Mouse (Mus musculus): ENCODE measurements around the gene Pm20d2.
A peak's percentile ranks its signal among the peaks of the same experiment; 100 is the strongest.

Pm20d2 gene

GRCm38 (mm10) chr4:33189735-33190036, at the start of gene Pm20d2:
TSS of gene Pm20d2 (minus strand) at chr4:33189737.
- no peak for DNase-seq (ENCODE audit: low read depth, low spot score)

GRCm38 (mm10) chr4:33230881-33231280, 41.3 kb upstream of the Pm20d2 start:
- no peak for DNase-seq (ENCODE audit: low read depth, low spot score)

- DNase-seq (ENCODE audit: low read depth, low spot score) = no peak
Measured at GRCm38 (mm10) chr4:33229639-33230038, 40.1 kb upstream of the Pm20d2 start.

GRCm38 (mm10) chr4:33227164-33227563, 37.6 kb upstream of the Pm20d2 start:
- no peak for DNase-seq (ENCODE audit: low read depth, low spot score)

- no peak for DNase-seq (ENCODE audit: low read depth, low spot score)
Measured at GRCm38 (mm10) chr4:33224003-33224675, 34.6 kb upstream of the Pm20d2 start.

- no peak for DNase-seq (ENCODE audit: low read depth, low spot score)
Measured at GRCm38 (mm10) chr4:33221847-33222246, 32.3 kb upstream of the Pm20d2 start.

GRCm38 (mm10) chr4:33208881-33209841, 19.6 kb upstream of the Pm20d2 start, which contains the start of gene Srsf12:
TSS of gene Srsf12 (plus strand) at chr4:33208991.
- DNase-seq (ENCODE audit: low read depth, low spot score) = no peak

- DNase-seq (ENCODE audit: low read depth, low spot score) = no peak
Measured at GRCm38 (mm10) chr4:33207551-33207950, 18.0 kb upstream of the Pm20d2 start.

- DNase-seq (ENCODE audit: low read depth, low spot score) = peak; percentile 69
Measured at GRCm38 (mm10) chr4:33204682-33205081, 15.1 kb upstream of the Pm20d2 start.

GRCm38 (mm10) chr4:33198117-33198516, 8.6 kb upstream of the Pm20d2 start:
- DNase-seq (ENCODE audit: low read depth, low spot score) = no peak

GRCm38 (mm10) chr4:33188781-33189734, 479 bp downstream of the Pm20d2 start:
- peak; percentile 30 for DNase-seq (ENCODE audit: low read depth, low spot score)

GRCm38 (mm10) chr4:33188164-33188563, 1.4 kb downstream of the Pm20d2 start:
- no peak for DNase-seq (ENCODE audit: low read depth, low spot score)

- DNase-seq (ENCODE audit: low read depth, low spot score) = no peak
Measured at GRCm38 (mm10) chr4:33183477-33183876, 6.1 kb downstream of the Pm20d2 start.

- DNase-seq (ENCODE audit: low read depth, low spot score) = no peak
Measured at GRCm38 (mm10) chr4:33152087-33153038, 37.2 kb downstream of the Pm20d2 start.

- peak; percentile 58 for DNase-seq (ENCODE audit: low read depth, low spot score)
Measured at GRCm38 (mm10) chr4:33149150-33149549, 40.4 kb downstream of the Pm20d2 start.

- peak; percentile 62 for DNase-seq (ENCODE audit: low read depth, low spot score)
Measured at GRCm38 (mm10) chr4:33147825-33148224, 41.7 kb downstream of the Pm20d2 start.

- no peak for DNase-seq (ENCODE audit: low read depth, low spot score)
Measured at GRCm38 (mm10) chr4:33146679-33147291, 42.8 kb downstream of the Pm20d2 start.

GRCm38 (mm10) chr4:33132221-33132620, 57.3 kb downstream of the Pm20d2 start, which contains the start of gene Gabrr1:
TSS of gene Gabrr1 (plus strand) at chr4:33132521.
- DNase-seq (ENCODE audit: low read depth, low spot score) = no peak

- no peak for DNase-seq (ENCODE audit: low read depth, low spot score)
Measured at GRCm38 (mm10) chr4:33125409-33126084, 64.0 kb downstream of the Pm20d2 start.

Measured in A20 (cell line).